Mouse (Mus musculus): ENCODE data around the gene Slc25a47.
A peak's percentile ranks its signal among the peaks of the same experiment; 100 is the strongest.

The Slc25a47 gene

DNA sequence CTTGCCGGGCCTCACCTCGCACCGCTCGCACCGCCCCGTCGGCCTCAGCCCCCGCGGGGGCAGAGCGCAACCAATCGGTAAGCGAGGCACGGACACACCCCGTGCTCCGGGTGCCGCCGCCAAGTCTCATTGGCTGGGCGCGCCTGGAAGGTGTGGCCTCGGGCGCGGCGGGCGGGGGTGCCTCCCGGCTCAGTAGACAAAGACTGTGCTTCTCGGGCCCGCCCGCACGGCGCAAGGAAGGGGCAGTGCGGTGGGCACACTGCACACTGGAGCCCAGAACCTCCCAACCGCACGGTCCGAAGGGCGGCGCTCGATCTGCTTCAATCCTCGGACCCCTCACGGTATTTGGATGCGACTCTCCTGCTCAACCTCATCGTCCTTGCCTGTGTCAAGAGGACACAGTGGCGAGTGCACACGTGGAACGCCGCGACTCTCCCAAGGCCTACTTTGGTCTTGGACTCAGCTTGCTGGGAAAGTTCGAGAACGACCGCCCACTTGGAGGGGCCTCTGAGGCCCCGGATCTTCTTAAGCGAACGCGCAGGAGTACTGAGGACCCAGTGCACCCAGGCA is at the start of gene Slc25a47, which contains the start of gene Slc25a29:
TSS of gene Slc25a47 (plus strand) at position 207 of the 570 bp plus-strand sequence.
TSS of gene Slc25a29 (minus strand) at position 44 of the 570 bp plus-strand sequence.
- peak; percentile 99 for DNase-seq (ENCODE audit: inconsistent ontology term)

DNA sequence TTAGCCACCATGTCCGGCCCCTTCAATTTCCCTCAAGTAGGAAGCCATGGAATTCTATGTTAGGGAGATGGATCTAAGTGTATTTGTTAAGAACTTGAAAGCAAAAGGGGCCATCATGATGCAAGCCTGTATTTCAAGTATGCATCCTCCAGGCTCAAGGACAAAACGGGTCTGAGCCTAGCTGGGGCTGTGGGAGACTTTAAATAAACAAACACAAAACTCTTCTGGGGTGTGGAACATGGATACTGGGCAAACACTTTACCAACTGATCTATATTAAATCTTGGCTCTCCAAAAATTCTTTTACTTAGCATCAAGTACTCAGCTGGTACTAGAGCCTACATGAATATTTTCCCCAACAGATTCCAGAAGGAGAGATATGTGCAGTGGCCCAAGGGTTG is 48.5 kb upstream of the Slc25a47 start:
- no peak for DNase-seq (ENCODE audit: inconsistent ontology term)

DNA sequence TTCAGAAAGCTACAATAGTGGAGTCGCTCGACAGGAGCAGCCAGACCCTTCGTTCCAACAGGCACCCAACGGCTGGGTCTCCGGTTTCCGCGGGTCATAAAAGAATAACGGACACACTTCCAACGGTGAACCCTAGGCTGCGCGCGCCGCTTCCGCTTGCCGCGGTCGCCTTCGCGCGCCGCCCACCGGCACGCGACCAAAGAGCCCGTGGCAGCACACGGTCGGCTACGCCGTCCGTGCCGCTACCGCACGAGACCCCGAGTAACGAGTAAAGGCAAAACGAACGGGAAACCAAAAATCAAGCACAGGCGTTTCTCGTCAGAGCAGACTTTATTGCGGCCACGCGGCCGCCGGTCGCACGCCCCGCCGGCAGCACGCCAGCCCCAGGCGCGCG is 43.7 kb upstream of the Slc25a47 start:
- DNase-seq (ENCODE audit: inconsistent ontology term) = peak; percentile 90

DNA sequence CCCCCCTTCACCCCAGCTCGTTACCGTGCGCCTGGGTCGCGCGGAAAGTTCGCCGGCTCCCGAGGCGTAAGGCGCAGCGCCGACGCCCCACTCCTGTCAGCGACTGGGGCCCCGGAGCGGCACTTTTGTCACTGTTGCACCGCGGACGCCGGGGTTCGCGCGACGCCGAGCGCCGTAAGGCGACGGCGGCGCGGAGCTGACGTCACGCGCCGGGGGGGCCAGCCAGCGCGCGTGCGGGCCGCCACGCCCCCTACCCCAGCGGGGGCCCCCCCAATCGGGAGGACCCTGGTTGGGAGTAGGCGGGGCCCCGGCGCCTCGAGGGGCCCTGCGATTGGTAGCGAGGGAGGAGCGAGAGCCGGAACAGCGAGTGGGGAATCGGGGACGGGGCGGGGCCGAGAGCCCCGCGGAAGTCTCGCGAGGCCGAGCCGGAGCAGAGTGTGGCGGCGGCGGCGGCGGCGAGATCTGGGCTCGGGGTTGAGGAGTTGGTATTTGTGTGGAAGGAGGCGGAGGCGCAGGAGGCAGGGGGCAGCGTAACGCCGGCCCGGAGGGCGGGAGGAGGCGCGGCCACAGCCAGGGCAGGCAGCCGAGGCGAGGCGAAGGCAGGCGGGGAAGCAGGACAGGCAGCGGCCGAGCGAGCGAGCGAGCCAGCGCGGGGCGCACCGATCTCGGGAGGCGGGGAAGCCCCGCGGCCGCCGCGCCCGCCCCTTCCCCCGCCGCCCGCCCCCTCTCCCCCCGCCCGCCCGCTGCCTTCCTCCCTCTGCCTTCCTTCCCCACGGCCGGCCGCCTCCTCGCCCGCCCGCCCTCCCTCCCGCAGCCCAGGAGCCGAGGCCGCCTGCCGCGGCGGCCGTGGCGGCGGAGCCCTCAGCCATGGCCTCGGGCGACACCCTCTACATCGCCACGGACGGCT is 43.0 kb upstream of the Slc25a47 start, which contains the start of gene Yy1:
TSS of gene Yy1 (plus strand) at position 428 of the 907 bp plus-strand sequence.
- peak; percentile 100 for DNase-seq (ENCODE audit: inconsistent ontology term)

DNA sequence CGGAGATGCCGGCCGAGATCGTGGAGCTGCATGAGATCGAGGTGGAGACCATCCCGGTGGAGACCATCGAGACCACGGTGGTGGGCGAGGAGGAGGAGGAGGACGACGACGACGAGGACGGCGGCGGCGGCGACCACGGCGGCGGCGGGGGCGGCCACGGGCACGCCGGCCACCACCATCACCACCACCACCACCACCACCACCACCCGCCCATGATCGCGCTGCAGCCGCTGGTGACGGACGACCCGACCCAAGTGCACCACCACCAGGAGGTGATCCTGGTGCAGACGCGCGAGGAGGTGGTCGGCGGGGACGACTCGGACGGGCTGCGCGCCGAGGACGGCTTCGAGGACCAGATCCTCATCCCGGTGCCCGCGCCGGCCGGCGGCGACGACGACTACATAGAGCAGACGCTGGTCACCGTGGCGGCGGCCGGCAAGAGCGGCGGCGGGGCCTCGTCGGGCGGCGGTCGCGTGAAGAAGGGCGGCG is 42.3 kb upstream of the Slc25a47 start:
- DNase-seq (ENCODE audit: inconsistent ontology term) = peak; percentile 12

DNA sequence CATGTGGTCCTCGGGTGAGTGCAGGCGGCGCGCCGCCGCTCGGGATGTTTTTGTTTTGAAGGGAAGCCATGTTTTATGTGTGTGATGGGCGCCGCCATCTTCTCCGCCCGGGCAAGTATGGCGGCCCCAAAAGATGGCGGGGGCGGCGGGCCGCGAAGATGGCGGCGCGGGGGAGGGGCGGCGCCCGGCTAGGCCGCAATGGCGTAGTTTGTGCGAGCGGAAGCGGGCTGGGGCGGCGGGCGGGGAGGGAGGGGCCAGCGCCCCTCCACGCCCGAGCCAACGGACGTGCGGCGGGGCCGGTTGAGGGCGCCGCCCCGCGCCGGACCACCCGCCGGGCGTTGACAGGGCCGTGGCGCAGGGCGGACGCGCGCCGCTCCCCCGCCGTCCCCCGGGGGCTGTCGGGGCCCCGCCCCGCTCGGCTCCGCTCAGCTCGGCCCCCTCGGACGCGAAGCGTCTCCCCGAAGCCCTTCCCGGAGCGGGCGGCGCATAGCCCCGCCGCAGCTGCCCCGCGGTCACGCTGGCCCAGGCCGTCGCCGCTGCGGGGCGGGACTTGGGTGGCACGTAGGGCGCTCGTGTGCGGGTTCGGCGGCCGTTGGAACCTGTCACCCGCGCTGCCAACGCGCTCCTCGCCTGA is 41.7 kb upstream of the Slc25a47 start:
- DNase-seq (ENCODE audit: inconsistent ontology term) = peak; percentile 91

DNA sequence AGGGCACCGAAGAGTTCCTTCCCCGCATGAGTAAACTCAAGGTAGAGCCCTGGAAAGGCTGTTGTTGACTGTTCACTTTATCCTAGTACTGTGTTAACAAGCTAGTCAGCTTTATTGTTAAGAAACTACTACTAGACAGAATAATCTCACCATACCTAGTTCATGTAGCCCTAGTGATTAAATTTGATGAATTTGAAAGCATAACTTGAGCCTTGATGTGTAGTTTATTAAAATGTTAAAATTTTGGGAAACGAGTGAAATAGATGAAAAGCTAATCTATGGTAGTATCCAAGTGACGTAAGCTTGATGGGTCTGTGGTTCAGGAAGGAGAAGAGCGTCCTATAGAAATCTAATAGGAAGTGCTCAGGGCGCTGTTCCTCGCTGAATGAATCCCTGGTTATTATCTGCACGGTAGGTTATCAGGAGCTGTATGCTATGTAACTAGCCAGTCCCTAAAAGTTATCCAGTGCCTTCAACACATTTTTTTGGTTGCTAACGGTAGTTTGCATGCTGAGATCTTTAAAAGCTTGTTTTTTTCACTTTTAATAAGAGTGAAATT is 40.8 kb upstream of the Slc25a47 start:
- DNase-seq (ENCODE audit: inconsistent ontology term) = peak; percentile 14

DNA sequence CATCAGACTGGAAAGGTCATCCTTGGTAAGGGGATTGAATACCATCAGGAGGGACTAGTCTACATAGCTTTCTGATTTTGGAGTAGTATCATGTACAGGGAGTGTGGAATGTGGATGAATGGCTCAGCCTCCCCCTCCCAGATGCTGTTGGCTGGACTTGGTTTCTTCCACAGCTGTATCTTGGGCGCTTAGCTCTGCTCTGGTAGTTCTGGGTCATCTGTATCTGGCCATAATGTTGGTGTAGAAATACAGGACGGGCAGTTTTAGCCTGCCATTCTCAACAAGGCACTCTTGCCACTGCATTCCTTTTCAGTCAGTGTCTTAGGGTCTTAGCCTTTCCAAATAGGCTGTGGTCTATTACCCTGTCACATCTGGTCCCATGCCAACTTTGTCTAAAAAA is 34.2 kb upstream of the Slc25a47 start:
- DNase-seq (ENCODE audit: inconsistent ontology term) = no peak

DNA sequence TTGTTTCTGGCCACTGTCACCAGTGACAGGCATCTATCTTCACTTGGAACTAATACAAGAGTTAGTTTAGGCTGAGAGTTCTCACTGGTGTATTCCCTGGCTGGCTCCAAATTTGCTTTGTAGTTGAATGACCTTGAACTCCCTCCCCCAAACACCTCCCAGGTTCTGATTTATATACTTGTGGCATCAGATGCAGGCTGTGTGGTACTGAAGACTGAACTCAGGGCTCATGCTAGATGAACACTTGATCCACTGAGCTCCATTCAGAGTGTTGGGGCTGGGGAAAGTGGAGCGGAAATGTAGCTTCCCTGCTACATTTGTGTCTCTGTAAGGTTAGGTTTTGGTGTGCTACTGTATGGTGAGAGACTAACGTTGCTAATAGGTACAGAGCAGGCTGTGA is 31.5 kb upstream of the Slc25a47 start:
- no peak for DNase-seq (ENCODE audit: inconsistent ontology term)

DNA sequence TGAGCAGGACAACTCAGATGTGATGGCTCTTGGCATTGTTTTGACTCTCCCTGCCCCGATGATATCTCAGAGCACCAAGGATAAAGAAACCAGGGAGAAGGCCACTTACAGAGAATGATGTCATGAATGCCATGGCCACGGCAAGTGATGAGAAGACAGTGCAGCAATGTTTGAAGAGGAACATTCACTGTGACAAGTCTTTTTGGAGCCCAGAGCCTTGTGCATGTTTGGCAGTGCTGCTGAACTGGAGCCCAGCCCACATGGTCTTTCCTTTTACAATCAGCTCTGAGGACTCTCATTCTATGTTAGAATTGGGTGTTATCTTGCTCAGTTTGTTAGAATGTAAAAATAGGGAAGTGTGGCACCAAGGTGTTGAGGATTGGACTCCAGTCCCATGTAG is 27.4 kb upstream of the Slc25a47 start:
- DNase-seq (ENCODE audit: inconsistent ontology term) = no peak

DNA sequence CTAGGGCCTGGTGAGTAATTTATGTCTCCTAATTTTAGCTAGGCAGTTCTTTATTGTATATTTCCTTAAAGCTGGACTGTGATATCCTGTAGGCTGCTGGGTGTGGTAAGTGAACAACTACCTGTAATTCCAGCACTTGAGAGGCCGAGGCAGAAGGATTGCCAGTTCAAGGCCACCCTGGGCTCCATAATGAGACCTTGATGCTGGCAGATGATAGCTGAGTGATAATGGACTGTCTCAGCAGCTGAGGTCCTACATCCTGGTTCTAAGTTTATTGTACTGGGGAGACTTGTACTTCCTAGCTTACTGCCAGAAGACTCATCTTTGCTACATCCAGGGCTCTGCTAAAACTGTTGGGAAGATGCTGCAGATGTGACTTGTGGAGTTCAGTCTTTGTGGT is 26.1 kb upstream of the Slc25a47 start:
- no peak for DNase-seq (ENCODE audit: inconsistent ontology term)

DNA sequence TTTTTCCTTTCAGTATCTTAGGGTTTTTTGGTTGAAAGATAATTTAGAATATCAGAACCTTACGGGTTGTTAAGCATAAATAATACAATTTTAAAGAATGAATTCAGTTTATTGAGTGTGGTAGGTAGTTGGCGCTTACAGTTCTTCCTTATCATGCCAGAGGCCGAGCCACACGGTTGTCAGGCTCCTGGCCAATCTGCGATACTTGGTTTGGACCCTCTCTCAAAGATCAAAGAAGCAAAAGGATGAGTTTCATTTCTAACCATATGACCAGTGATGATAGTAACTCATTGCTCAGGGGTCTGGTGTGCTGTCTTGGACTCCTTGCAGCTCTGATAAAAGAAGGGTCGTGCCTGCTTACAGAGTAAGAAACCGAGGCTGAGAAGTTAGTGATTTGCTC is 25.5 kb upstream of the Slc25a47 start:
- no peak for DNase-seq (ENCODE audit: inconsistent ontology term)

DNA sequence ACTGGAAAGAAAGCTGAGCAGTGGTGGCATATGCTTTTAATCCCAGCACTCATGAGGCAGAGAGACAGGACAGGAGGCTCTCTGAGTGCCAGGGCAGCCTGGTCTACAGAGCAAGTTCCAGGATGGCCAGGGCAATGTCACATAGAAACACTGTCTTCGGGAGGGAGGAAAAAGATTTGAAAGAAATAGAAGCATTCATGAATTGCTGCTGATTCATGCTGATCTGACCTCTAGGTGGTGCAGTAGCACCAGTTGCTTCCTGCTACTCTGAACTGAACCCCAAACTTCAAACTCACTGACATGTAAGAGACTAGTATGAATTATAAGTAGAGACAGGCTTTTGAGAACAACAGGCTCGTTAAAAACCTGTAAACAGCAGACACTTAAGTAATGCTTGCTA is 24.7 kb upstream of the Slc25a47 start:
- DNase-seq (ENCODE audit: inconsistent ontology term) = no peak

DNA sequence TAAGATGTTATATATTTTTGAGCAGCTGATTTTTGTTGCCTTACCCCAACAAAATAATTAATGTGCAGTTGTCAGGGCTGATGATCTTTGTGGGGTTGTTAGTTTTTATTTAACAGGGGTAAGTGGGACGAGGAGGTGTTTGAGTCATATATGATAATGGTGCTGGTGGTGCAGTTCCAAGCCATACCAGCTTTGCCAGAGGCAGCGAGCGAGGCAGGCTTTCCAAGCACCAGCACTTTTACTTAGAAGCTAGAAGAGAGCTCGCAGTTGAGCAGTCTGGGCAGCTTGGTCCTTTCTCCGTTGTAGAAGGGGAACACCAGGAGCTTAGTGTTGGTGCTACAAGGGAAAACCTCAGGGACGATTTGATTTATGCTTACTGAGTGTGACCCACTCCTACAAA is 23.4 kb upstream of the Slc25a47 start:
- no peak for DNase-seq (ENCODE audit: inconsistent ontology term)

DNA sequence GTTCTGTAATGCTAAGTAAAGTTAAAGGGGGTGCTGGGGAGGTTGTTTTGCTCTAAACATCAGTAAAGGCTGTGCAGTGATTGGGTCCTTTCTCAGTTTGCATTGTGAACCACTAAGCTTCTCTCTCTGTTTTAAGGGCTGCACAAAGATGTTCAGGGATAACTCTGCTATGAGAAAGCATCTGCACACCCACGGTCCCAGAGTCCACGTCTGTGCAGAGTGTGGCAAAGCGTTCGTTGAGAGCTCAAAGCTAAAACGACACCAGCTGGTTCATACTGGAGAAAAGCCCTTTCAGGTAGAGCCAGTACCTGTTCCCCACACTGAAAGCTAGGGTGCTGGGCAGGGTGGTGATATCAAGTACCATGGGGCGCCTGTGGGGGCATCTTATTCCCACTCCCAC is 21.4 kb upstream of the Slc25a47 start:
- DNase-seq (ENCODE audit: inconsistent ontology term) = no peak

DNA sequence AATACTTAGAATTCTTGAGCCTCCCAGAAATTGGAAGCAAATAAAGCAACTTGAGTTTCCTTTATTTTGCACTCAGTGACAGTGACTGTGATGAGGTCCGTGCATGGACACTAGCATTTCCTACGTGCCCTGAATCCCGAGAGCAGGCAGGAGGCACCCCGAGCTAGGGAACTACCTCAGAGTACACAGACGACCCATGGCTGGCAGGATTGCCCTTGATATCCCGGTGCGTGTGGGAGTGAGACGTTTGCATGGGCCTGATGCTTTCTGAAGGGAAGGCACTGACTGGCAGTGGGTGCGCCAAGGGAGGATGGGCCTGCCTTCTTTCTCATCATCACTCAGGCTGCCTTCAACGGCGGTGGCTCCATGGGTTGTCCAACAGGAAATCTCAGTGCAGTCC is 19.3 kb upstream of the Slc25a47 start:
- no peak for DNase-seq (ENCODE audit: inconsistent ontology term)

DNA sequence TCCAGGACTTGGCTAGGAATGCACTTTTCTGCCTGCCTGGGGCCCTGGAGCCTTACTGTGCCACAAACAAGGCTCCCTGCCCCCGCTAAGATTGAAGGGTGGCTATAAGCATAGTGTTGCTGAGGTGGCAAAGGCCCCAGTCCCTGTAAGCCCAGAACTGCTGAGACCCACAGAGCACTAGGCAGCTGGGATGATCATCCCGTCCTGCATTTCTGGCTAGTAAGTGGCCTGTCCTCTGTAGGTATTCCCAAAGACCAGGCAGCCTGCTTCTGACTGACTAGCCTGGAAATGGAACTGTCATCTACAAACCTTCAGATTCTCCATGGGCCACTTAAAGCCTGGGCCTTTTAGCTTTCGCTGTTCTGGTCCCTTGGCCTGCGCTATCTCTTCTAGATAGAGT is 15.4 kb upstream of the Slc25a47 start:
- no peak for DNase-seq (ENCODE audit: inconsistent ontology term)

DNA sequence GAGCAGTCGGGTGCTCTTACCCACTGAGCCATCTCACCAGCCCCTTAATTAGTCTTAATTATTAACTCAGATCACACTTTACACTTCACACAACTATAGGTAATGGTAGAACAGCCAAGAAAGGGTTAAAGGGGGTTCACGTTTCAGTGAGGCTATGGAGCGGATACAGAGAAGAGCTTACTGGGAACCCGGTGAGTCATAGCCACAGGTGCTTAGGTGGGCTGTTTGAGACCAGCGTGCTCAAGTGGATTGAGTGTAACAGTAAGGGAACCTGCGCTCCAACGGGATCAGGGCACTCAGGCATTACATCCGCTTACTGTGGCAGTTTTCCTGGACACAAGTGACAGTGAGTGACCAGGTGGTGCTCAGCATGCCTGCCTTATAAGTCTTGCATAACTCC is 12.8 kb upstream of the Slc25a47 start:
- DNase-seq (ENCODE audit: inconsistent ontology term) = no peak

DNA sequence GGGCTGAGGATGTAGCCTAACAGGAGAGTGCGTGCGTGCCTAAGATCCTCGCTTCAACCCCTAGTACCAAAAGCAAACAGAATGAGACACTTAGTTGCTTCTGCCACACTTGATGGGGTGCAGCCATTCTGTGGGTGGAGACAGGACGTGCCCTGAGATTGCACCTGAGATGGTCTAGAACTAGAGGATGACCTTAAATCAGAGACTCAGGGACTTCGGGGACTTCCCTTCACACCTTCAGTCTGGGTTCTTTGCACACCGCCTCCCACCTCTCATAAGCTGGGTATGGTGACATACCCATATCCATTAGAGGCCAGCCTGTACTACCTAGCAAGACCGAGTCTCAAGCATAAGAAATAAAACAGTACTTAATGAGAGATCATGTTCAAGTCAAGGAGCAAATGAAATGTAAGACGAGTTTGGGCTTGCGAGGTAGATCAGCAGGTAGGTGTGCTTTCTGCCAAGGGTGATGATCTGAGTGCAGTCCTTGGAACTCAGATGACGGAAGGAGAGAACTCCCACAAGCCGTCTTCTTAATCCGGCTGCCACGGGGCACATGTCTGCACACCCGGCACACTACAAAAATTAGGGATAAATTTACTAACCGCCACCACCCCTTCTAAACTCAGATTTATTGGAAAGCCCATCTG is 11.5 kb upstream of the Slc25a47 start:
- no peak for DNase-seq (ENCODE audit: inconsistent ontology term)

DNA sequence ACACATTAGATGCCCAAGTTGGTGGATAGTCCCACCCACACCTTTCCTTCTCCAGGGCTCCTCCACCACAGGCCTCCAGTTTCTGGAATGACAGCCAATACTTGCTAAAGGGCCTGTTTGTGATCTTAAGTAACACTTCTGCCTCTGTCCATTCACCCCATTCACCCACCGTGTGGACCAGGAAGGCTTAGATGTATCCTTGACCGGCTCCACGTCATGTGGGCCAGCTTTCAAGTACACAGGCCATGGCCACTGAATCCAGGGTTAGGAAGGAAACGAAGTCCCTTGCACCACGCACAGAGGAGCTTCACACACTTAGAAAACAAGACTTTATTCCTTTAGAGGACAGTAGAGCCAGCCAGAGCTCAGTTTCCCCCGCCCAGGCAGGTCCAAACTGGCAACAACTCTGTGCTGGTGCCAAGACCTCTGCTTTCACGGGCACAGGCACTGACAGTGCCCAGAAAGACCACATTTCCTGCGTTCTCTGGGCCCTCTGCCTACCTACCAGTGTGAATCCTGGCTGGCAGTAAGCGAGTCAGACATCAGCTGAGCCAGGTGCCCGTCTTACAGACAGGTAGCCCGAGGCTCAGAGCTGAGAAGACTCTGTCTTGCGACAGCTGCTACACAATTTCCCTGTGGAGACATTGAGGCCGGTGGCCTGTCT is 10.2 kb upstream of the Slc25a47 start:
- no peak for DNase-seq (ENCODE audit: inconsistent ontology term)

DNA sequence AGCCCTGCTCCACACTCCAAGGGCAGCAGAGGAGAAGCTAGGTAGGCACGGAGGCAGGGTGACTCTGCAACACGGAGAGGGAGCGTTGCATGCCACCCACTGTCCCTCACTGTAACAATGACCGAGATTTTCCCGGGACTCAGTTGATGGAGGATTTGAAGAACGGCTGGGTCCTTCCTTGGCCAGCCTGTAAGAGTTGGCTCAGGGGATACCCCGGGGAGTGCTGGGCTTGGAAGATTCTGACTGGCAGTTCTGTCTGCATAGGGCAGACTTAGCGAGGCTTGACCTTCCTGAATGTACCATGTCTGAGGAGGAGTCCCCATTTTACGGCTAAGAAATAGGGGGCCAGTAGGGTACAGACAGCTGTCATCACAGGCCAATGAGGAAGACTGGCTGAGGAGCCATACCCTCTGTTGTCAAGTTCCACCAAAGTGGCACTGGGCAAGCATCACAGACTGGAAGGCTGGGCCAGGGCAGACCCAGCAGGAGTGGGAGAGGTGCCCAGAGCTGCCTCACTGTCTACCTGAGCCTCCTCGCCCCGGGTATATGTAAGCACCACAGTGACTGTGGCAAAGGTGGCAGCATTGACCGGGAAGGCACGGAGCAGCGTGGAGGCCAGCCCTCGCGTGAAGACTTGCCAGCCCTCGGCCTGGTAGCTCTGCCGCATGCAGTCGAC is 9.4 kb upstream of the Slc25a47 start:
- no peak for DNase-seq (ENCODE audit: inconsistent ontology term)
